Mouse (Mus musculus): ENCODE measurements around the gene Anks1.

The Anks1 gene

DNA sequence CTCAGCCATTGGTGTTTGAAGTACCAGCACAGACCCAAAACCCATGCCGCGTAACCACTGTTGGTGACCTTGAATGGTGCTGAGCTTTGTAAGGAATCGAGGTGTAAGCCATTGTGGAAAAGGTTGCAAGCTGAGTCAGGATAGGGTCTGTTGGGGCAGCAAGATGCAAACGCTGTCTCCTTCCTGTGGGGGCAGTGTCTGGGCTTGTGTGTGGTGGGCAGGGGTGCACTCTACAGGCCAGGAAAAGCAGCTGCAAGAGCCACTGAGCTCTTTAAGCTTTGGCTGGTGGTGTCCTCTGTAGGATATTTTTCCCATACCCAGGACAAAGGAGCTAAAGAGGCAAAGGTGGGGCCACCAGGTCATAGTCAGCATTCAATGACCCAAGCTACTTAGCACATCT, 139.3 kb downstream of the Anks1 start:
- DNase-seq (ENCODE audit: extremely low read depth, low read depth): no peak

DNA sequence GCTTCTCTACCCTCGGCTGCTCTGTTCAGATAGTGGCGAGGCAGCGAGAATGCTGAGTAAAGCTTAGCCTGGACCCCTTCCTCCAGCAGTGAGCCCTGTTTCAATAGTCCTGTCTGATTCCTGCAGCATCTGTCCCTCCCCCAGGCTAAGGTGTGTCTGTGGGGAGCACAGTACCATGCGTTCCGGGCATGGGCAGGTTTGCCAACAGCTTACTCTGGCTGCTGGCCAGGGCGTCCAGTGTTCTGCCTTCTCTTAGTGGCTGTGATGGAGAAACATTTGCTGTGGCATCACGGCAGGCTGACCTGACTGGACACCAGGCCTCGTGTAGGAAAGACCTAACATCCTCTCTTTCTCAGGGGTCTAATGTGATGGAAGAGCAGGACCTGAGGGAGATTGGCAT, 141.1 kb downstream of the Anks1 start:
- no peak for DNase-seq (ENCODE audit: extremely low read depth, low read depth)

DNA sequence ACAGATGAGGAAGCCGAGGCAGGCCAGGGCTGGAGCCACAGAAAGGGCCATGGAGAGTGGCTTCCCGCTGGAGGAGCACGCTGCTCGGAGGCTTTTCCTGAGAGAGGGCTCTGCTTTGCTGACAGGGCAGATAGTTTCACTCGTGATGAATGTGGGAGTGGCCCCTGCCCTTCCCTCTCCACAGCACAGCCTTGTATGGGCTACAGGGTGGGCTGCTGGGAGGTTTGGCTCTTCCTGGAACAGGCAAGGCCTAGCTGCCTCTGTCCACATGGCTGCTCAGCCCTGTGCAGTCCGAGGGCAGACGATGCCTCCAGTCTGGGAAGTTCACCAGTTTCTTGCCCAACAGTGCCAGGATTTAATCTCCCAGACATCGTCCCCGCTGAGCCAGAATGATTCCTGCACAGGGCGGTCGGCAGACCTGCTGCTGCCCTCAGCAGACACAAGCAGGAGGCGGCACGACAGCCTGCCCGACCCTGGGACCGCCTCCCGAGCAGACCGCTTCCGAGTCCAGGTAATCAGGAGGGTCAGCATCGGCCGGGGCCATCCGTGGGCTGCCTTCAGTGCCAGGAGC, 143.3 kb downstream of the Anks1 start:
- no peak for DNase-seq (ENCODE audit: extremely low read depth, low read depth)

DNA sequence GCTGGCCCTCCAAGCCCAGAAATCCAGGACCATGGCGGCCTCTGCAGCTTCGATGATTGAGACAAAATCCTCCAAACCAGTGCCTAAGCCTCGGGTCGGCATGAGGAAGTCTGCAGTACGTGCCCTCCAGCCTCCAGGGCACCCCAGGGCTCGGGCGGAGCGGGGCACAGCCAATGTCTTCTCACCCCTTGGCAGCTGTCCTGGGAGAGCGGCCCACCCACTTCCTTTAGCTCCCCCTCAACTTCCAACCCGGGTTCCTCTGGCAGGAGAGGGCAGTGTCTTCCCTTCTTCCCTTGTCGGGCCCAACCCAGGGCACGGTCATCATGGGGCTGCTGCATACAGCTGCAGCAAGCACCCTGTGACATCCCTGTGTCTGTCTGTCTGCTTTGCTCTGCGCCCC, 149.2 kb downstream of the Anks1 start:
- no peak for DNase-seq (ENCODE audit: extremely low read depth, low read depth)

DNA sequence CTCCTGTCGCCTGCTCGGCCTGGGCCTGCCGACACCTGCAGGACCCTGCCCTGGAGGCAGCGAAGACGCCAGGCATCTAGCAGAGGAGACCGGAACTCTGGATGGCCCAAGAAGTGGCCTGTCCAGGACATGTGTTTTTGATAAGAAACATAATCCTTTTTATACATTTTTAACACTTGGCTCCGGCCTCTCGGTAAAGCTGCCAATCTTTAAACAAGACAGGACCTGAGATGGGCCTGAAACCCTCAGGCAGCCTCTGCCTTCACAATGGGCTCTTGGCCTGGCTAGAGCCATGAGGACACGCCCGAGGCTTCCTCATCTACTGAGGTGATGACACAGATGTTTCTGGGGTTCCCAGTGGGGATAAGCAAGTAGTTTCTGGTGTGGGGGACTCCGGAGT, 151.6 kb downstream of the Anks1 start:
- DNase-seq (ENCODE audit: extremely low read depth, low read depth): no peak

DNA sequence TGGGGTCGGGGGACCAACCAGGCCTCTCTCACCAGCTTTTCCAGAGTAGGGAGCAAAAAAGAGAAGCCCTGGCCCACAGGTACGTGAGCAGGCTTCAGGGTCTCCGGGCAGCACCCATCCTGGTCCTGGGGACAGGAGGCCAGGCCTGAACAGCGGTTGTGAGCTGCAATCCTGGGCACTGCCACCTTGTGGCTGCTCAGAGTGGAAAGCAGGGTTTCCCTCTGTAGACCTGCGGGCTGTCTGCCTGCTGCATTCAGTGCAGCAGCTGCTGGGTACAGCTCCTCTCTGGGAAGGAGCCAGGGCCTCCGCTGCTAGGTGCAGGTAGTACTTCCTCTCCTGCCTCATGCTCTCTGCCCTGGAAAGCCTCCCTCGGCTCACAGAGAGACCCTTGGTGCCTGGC, 152.4 kb downstream of the Anks1 start:
- DNase-seq (ENCODE audit: extremely low read depth, low read depth): no peak

GRCm38 (mm10) chr17:28062710-28063109, 153.6 kb downstream of the Anks1 start:
- DNase-seq (ENCODE audit: extremely low read depth, low read depth): no peak

DNA sequence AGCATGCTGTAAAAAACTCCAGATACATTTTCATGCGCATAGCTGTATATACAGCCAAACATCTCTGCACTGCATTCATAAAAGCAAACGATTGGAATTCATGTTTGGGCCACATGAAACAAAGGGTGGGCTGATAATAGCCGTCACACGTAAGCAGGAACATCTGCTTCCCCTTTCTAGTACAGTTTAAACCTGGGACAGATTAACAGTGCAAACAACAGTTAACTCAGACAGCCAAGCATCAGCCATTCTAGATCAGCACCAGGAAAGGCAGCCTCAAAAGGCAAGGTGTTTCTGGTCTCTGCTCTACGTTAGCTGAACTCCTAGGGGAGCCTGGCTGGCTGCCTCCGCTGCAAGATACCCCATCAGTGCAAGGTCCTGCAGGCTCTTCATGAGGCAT, 154.1 kb downstream of the Anks1 start:
- DNase-seq (ENCODE audit: extremely low read depth, low read depth): peak; percentile 60

- DNase-seq (ENCODE audit: extremely low read depth, low read depth): no peak
Observed at GRCm38 (mm10) chr17:28067303-28067702, 158.2 kb downstream of the Anks1 start.

DNA sequence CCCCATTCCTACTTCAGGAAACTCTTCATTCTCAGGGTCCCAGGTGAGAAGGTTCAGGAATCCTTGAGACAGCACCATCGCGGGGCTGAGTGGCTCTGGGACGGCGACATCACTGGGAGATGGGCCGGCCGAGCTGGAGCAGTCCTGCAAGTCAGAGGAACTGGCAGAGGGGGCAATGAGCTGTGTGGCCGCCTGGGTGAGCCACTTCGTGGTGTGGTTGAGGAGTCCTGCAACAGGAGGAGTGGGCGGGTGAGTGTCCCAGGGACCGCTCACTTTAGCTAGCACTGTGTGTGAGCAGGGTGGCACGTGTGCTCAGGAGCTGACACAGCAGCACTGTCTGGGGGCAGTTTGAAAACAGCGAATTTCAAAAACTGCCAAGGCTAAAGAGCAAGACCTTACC, 160.3 kb downstream of the Anks1 start:
- no peak for DNase-seq (ENCODE audit: extremely low read depth, low read depth)

DNA sequence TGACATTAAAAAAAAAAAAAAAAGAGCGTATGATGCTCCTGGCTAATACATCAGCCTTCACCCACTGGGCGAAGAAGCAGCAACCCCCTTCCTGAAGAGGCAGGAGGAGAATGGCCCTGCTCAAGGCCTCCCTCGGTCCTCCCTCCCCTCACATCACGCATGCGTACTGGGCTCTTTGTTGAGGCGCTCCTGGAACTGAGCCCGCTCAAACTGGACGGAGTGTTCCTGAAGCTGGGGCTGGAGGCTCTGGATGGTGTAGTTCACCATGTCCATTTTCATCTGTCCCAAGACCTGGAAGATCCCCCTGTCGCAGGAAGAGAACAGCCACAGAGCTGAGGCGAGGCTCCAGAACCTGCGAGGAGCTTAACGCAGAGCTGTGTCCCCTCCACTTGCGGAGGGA, 161.2 kb downstream of the Anks1 start:
- DNase-seq (ENCODE audit: extremely low read depth, low read depth): no peak

- DNase-seq (ENCODE audit: extremely low read depth, low read depth): no peak
Observed at GRCm38 (mm10) chr17:28072730-28073129, 163.6 kb downstream of the Anks1 start.

GRCm38 (mm10) chr17:28074486-28074885, 165.4 kb downstream of the Anks1 start:
- no peak for DNase-seq (ENCODE audit: extremely low read depth, low read depth)

DNA sequence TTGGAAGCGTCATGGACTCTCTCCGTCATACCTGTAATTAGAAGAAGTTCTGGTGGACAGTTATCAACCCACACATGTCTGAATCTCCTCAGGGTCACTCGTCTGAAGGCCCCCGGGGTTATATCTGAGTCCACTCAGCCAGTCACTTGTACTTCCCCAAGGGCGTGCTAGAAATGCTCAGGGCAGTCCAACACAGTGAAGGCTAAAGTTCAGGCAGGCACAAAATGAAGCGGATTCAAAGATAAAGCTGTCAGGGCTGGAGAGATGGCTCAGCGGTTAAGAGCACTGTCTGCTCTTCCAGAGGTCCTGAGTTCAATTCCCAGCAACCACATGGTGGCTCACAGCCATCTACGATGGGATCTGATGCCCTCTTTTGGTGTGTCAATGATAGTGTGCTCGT, 168.9 kb downstream of the Anks1 start:
- no peak for DNase-seq (ENCODE audit: extremely low read depth, low read depth)

- peak; percentile 66 for DNase-seq (ENCODE audit: extremely low read depth, low read depth)
Observed at GRCm38 (mm10) chr17:28079618-28080017, 170.5 kb downstream of the Anks1 start.

DNA sequence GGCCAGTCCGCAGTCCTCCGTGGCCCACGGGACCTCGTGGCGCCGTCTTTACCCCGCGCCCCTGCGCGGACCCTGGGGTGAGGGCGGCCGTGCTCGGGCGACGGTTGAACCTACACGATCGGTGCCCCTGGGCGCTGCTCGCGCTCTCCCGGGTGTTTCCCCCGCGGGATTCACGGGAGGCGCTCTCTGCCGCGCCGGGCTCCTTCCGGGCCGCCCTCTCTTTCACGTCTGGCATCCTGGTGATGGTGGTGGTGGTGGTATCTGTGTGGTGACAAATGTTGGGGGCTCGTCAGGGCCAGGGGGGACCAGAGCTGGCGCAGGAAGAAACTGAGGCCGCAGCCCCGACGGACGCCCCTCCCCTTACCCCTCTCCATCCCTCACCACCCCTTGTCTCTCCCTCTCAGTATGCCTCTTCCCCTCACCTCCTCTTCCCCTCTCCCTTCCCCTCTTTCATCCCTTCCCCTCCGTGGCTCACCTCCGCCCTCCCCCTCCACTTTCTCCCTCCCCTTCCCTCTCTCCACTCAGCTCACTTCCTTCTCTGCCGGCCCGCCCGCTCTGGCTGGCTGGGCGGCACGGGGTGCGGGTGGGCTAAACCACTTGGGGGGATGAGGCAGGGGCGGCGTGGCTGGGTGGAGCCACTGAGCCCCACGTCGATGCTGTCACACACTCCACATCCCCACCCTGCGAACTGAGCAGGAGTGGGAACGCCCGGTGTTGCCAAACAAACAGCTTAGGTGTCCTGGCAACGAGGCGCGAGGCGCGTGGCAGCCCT, 171.1 kb downstream of the Anks1 start, which contains the start of gene Tcp11:
Tcp11 (minus strand) TSS at position 595 of the 772 bp plus-strand sequence.
- peak; percentile 80 for DNase-seq (ENCODE audit: extremely low read depth, low read depth)

- DNase-seq (ENCODE audit: extremely low read depth, low read depth): no peak
Observed at GRCm38 (mm10) chr17:28080817-28081165, 171.7 kb downstream of the Anks1 start.

DNA sequence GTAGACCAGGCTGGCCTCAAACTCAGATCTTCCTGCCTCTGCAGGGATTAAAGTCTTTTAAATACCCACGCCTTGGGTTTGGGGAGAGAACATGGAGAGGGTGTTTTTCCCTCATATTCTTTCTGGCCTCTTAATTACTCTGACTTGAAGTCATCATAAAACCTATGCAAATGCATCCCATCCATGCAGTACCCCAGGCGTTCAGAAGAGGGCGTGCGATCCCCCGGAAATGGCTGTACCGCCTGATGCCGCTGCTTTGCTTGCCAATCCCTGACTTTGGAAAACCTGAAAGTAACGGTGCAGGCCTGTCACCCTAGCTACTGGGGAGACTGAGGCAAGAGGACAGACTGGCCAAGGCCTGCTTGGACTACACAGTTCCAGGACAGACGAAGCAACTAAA, 172.3 kb downstream of the Anks1 start:
- DNase-seq (ENCODE audit: extremely low read depth, low read depth): no peak

DNA sequence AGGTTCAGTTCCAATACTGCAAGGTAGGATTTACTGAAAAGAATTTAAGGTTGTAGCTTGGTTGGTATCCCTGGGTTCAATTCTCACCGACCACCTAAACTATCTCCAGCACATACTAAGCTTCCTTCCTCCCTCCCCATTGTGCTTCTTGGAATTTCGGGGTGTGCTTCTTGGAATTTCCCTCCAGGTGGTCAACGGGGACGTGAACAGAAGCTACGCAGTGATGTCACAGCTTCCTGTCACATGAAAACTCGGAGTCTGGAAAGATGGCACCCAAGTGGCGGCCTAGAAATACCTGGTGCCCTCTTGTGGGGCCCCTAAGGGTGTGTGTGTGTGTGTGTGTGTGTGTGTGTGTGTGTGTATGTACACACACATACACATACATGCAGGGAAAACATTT, 172.8 kb downstream of the Anks1 start:
- no peak for DNase-seq (ENCODE audit: extremely low read depth, low read depth)

DNA sequence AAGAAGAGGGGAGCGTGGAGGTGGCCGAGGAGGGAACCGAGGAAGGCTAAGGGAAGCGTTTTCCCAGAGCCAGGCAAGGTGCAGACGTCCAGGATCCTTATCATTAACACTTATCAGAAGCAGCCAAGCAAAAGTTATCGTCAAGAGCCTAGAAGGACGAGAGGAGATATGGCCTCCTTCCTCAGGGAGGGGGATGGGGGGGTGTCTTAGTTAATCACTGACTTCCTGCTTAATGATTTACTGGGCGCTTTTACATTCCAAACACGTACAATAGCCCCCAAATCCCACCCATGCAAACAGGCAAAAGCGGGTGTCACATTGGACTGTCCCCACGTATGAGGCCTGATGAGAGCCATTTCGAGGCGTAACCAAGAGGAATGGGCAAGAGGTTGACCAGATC, 173.8 kb downstream of the Anks1 start:
- no peak for DNase-seq (ENCODE audit: extremely low read depth, low read depth)

DNA sequence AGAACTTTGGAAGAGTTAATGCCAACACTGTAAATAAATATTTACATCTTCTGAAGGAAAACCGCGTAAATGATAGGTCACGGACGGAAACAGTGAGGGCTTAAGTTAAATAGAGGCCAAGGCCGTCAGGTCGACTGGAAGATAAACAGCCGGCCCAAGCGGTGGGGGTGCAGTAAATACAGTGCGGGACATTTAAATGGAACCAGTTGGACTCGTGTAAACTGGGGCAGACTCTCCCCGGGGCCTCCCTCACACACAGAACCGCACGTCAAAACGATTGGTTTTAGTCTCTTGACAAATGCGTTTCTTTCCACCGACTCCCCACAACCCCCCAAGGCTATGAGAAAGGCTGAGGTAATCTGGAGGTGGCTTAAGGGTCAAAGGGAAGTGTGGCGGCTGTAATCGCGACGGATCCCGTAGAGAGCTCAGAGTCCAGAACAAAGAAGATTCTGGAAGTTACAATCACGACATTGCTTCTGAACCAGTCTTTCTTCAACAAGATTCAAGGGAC, 175.3 kb downstream of the Anks1 start:
- DNase-seq (ENCODE audit: extremely low read depth, low read depth): no peak

- peak; percentile 50 for DNase-seq (ENCODE audit: extremely low read depth, low read depth)
Observed at GRCm38 (mm10) chr17:28084964-28085363, 175.9 kb downstream of the Anks1 start.

- no peak for DNase-seq (ENCODE audit: extremely low read depth, low read depth)
Observed at GRCm38 (mm10) chr17:28087430-28087829, 178.3 kb downstream of the Anks1 start.
